Mouse (Mus musculus) E14TG2a.4 (cell line): ENCODE data around the gene Gm39566.

Experiments used
- H3K27me3 ChIP-seq: 2 replicates; pipeline ENCODE4 v1.6.1; 2014; ENCODE audit warnings: low read length, control low read depth; ENCODE audit not compliant: insufficient read depth
- H3K36me3 ChIP-seq: 2 replicates; pipeline ENCODE4 v1.6.1; 2014; ENCODE audit warnings: low read length, control low read depth; ENCODE audit not compliant: insufficient read depth
- H3K4me1 ChIP-seq: replicated peaks from 2 replicates; pipeline ENCODE4 v1.6.1; 2014; ENCODE audit warnings: low read depth, low read length, control low read depth
- H3K4me3 ChIP-seq: replicated peaks from 2 replicates; pipeline ENCODE4 v1.5.1; 2014; ENCODE audit warnings: mild to moderate bottlenecking, low read length
- H3K9me3 ChIP-seq: 2 replicates; pipeline ENCODE4 v1.6.1; 2014; ENCODE audit warnings: low read length, control low read depth
- CTCF ChIP-seq: conservative IDR thresholded peaks from 2 replicates; pipeline ENCODE4 v1.5.1; 2014; ENCODE audit warnings: low read length
- NANOG ChIP-seq: IDR thresholded peaks from 2 replicates; pipeline ENCODE4 v1.6.1; 2014; ENCODE audit warnings: borderline replicate concordance, low read length, mixed read lengths
- POU5F1 ChIP-seq: IDR thresholded peaks from 2 replicates; pipeline ENCODE4 v1.6.1; 2014; ENCODE audit warnings: low read length, borderline replicate concordance

Gene Gm39566

DNA sequence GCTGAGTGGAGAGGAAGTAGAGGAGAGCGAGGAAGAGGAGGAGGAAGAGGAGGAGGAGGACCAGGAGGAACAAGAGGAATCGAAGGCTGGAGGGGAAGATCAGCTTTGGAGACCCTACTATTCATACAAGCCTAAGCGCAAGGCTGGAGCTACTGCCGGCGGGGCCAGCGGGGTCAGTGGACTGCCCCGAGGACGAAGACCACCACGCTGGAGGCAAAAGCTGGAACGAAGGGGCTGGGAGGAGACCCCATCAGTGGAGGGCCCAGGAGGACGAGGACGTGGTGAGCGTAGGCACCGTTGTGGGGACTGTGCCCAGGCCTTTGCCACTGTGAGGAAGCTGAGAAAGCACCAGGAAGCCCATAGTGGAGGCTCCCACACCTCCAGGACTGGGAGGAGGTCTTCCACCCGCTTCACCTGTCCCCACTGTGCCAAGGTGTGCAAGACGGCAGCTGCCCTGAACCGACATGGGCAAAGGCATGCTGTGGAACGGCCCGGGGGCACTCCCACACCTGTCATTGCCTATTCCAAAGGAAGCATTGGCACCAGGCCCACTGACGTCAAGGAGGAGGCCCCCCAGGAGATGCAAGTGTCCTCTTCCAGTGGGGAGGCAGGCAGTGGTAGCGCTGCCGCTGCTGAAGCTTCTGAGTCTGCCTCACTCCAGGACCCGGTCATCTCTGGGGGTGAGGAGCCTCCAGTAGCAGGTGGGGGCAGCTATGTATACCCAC is 36.7 kb downstream of the Gm39566 start:
- peaks cover 83% of the 10 kb centered on the region for H3K4me1 ChIP-seq
- no peaks in the 10 kb centered on the region for H3K9me3 ChIP-seq
- H3K36me3 ChIP-seq, result no peaks in the 10 kb centered on the region
- peaks cover 50% of the 10 kb centered on the region for H3K27me3 ChIP-seq
- TF ChIP-seq CTCF (no peak), NANOG (no peak), POU5F1 (no peak)
- peak overlapping the region; percentile 49 for H3K4me3 ChIP-seq

- TF ChIP-seq CTCF, result no peak
- no peak for TF ChIP-seq NANOG
- TF ChIP-seq POU5F1, result no peak
- Histone ChIP-seq H3K9me3 (no peaks in the 10 kb centered on the region), H3K4me3 (peak overlapping the region; percentile 49), H3K27me3 (peaks cover 50% of the 10 kb centered on the region), H3K36me3 (no peaks in the 10 kb centered on the region), H3K4me1 (peaks cover 78% of the 10 kb centered on the region)
Measured at GRCm38 (mm10) chr11:69777504-69778257, 37.4 kb downstream of the Gm39566 start.

GRCm38 (mm10) chr11:69776488-69776887 is 38.6 kb downstream of the Gm39566 start:
- H3K4me1 ChIP-seq, result peaks cover 66% of the 10 kb centered on the region
- H3K4me3 ChIP-seq, result peak overlapping the region; percentile 63
- H3K36me3 ChIP-seq, result no peaks in the 10 kb centered on the region
- TF ChIP-seq CTCF (no peak), NANOG (no peak), POU5F1 (no peak)
- peaks cover 50% of the 10 kb centered on the region for H3K27me3 ChIP-seq
- no peaks in the 10 kb centered on the region for H3K9me3 ChIP-seq

GRCm38 (mm10) chr11:69775716-69776115 is 39.4 kb downstream of the Gm39566 start:
- Histone ChIP-seq H3K4me3 (peak overlapping the region; percentile 63), H3K27me3 (peaks cover 49% of the 10 kb centered on the region), H3K9me3 (no peaks in the 10 kb centered on the region), H3K36me3 (no peaks in the 10 kb centered on the region), H3K4me1 (peaks cover 60% of the 10 kb centered on the region)
- TF ChIP-seq CTCF, result no peak
- TF ChIP-seq NANOG, result no peak
- TF ChIP-seq POU5F1, result no peak

DNA sequence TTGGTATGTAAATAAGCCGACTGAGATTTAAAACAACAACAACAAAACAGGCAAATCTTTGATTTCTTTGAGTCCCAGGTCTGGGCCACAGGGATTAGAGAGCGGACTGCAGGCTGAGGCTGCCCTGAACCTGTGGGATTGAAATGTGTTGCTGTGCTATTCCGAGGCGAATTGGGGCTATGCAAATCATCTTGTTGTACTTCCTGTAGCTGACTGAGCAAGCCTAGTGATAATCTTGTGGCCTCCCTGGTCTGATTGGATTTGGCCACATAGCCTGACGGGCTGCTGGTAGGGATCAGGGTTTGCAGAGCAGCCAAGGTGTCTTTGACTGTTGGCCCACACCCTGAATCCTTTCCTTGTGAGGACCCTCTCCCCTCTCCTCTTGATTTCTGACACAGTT is 40.1 kb downstream of the Gm39566 start:
- Histone ChIP-seq H3K4me3 (peak overlapping the region; percentile 63; the same call in 1 of the 2 replicates), H3K36me3 (no peaks in the 10 kb centered on the region; the same call in 1 of the 2 replicates), H3K4me1 (peaks cover 55% of the 10 kb centered on the region), H3K9me3 (no peaks in the 10 kb centered on the region), H3K27me3 (peaks cover 47% of the 10 kb centered on the region)
- no peak for TF ChIP-seq CTCF
- no peak for TF ChIP-seq NANOG
- no peak for TF ChIP-seq POU5F1

DNA sequence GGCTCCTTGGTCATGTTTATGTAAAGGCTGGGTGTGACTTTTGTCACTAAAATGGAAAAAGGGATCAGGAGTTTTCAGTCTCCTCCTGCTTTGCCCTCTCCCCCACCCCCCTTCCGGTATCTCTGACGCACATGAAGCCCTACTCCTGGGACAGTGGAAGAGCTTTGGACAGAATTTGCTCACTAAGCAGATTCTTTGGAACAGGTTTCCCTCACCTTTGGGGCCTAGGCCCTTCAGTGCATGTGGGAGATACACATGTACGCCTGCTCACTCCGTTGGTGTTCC is 47.5 kb downstream of the Gm39566 start:
- Histone ChIP-seq H3K4me3 (0 out of 2 replicates have a peak overlapping the region, but pooled peaks have one; percentile 89), H3K4me1 (peaks cover 32% of the 10 kb centered on the region), H3K9me3 (no peaks in the 10 kb centered on the region), H3K36me3 (no peaks in the 10 kb centered on the region; the same call in 1 of the 2 replicates), H3K27me3 (peaks cover 32% of the 10 kb centered on the region)
- no peak for TF ChIP-seq NANOG
- no peak for TF ChIP-seq POU5F1
- TF ChIP-seq CTCF, result no peak

- no peak for TF ChIP-seq NANOG
- no peak for TF ChIP-seq CTCF
- TF ChIP-seq POU5F1, result no peak
- no peaks in the 10 kb centered on the region for H3K9me3 ChIP-seq
- peaks cover 32% of the 10 kb centered on the region for H3K27me3 ChIP-seq
- H3K36me3 ChIP-seq, result no peaks in the 10 kb centered on the region; the same call in 1 of the 2 replicates
- peaks cover 32% of the 10 kb centered on the region for H3K4me1 ChIP-seq
- H3K4me3 ChIP-seq, result peak overlapping the region; percentile 89
Measured at GRCm38 (mm10) chr11:69766872-69767624, 48.0 kb downstream of the Gm39566 start.

GRCm38 (mm10) chr11:69766126-69766609 is 48.9 kb downstream of the Gm39566 start:
- Histone ChIP-seq H3K27me3 (peaks cover 32% of the 10 kb centered on the region), H3K4me3 (peak overlapping the region; percentile 89), H3K36me3 (no peaks in the 10 kb centered on the region; the same call in 1 of the 2 replicates), H3K4me1 (peaks cover 39% of the 10 kb centered on the region), H3K9me3 (no peaks in the 10 kb centered on the region)
- TF ChIP-seq POU5F1 (no peak), NANOG (no peak), CTCF (no peak)
